Mouse (Mus musculus): ENCODE measurements around the gene Slc9a3. TPM values are rescaled to one million over a fixed set of nuclear protein-coding genes. Genes with fewer than 3 reads are reported as not detected.

Gene Slc9a3
- polyA plus RNA-seq, 1 experiment from 2014 or later, result 10.3 TPM

DNA sequence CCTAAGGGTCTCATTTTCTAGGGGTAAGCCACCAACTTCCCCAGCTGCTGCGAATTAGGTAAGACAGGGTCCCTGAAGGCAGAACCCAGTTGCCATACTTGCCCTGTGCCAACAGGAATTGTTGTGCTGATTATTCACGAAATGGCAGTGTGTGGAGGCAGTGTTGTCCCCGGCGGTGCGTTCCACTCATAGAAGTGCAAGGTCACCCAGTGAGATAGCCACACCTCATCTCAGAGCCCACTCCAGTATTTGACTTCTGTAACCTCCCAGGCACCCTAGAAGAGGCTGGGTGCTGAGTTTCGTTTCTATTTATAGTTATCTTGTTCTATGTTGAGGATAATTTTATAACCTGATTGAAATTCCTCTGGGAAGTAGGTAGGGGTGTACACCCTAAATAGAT lies 22.3 kb upstream of the Slc9a3 start:
- Histone ChIP-seq H3K36me3 (ENCODE audit: insufficient read depth, low read length) (no peaks in the 10 kb centered on the region), H3K27me3 (ENCODE audit: insufficient read depth, low read length) (no peaks in the 10 kb centered on the region), H3K9ac (ENCODE audit: low read depth, low read length) (no peak overlapping the region), H3K27ac (no peak overlapping the region), H3K9me3 (replicated peaks; ENCODE audit: low read length) (no peaks in the 10 kb centered on the region), H3K4me1 (replicated peaks; ENCODE audit: insufficient read depth, low read length) (no peaks in the 10 kb centered on the region), H3K4me3 (replicated peaks; ENCODE audit: low read depth, low read length) (no peak overlapping the region), H3K4me2 (ENCODE audit: low read length) (no peak overlapping the region)
- TF ChIP-seq CTCF (IDR thresholded peaks at IDR 0.05; ENCODE audit: low read depth), result no peak
- DNase-seq (ENCODE audit: low spot score) (no peak), ATAC-seq (replicated peaks; ENCODE audit: low FRiP score, low read depth) (no peak)
- 80% methylated on average over 6 of the region's 6 CpGs for WGBS

- Histone ChIP-seq H3K27ac (no peak overlapping the region), H3K27me3 (ENCODE audit: insufficient read depth, low read length) (no peaks in the 10 kb centered on the region), H3K4me2 (ENCODE audit: low read length) (no peak overlapping the region), H3K4me3 (replicated peaks; ENCODE audit: low read depth, low read length) (no peak overlapping the region), H3K4me1 (replicated peaks; ENCODE audit: insufficient read depth, low read length) (no peaks in the 10 kb centered on the region), H3K36me3 (ENCODE audit: insufficient read depth, low read length) (no peaks in the 10 kb centered on the region), H3K9me3 (replicated peaks; ENCODE audit: low read length) (no peaks in the 10 kb centered on the region), H3K9ac (ENCODE audit: low read depth, low read length) (no peak overlapping the region)
- no peak for ATAC-seq (replicated peaks; ENCODE audit: low FRiP score, low read depth)
- 74% methylated on average over 8 of the region's 8 CpGs for whole genome bisulfite sequencing
- no peak for DNase-seq (ENCODE audit: low spot score)
- no peak for TF ChIP-seq CTCF (IDR thresholded peaks at IDR 0.05; ENCODE audit: low read depth)
These were observed 19.0 kb upstream of the Slc9a3 start for GRCm38 (mm10) chr13:74102108-74102830.

DNA sequence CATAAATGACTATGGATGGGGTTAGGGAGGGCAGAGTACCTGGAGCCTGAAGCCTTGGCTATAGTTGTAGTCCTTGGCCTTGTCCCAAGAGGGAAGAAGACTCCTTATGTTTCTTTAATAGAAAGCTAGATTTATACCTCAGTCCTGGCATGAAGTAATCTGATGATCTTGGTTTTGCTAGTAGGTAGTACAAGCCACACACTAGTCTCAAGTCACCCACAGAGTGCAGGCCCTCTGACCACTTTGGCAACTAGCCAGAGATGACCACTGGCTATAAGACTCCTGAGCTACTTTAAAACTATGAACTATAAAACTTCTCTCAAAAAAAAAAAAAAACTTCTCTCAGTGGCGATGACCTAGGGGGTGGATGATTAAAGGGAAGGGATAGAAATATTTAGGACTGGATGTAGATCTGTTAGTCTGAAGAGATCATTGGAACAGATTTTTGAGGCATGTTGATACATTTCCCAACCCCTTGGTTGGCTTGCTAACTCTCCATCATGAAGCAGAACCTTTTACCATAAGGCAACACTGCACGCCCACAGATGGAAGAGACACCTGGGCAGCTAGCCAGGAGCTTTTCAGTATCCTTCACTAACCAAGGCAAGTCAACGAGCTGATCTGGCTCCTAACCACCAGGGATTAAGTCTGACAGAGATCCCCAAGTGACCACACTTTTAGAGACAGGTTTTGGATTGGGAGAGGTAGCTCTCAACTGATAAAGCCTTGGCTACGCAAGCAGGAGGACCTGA lies 18.2 kb upstream of the Slc9a3 start:
- Histone ChIP-seq H3K4me1 (replicated peaks; ENCODE audit: insufficient read depth, low read length) (no peaks in the 10 kb centered on the region), H3K9me3 (replicated peaks; ENCODE audit: low read length) (no peaks in the 10 kb centered on the region), H3K27ac (no peak overlapping the region), H3K9ac (ENCODE audit: low read depth, low read length) (no peak overlapping the region), H3K27me3 (ENCODE audit: insufficient read depth, low read length) (no peaks in the 10 kb centered on the region), H3K36me3 (ENCODE audit: insufficient read depth, low read length) (no peaks in the 10 kb centered on the region), H3K4me2 (ENCODE audit: low read length) (no peak overlapping the region), H3K4me3 (replicated peaks; ENCODE audit: low read depth, low read length) (no peak overlapping the region)
- WGBS, result 79% methylated on average over 4 of the region's 4 CpGs
- DNase-seq (ENCODE audit: low spot score), result no peak
- no peak for TF ChIP-seq CTCF (IDR thresholded peaks at IDR 0.05; ENCODE audit: low read depth)
- ATAC-seq (replicated peaks; ENCODE audit: low FRiP score, low read depth), result no peak

DNA sequence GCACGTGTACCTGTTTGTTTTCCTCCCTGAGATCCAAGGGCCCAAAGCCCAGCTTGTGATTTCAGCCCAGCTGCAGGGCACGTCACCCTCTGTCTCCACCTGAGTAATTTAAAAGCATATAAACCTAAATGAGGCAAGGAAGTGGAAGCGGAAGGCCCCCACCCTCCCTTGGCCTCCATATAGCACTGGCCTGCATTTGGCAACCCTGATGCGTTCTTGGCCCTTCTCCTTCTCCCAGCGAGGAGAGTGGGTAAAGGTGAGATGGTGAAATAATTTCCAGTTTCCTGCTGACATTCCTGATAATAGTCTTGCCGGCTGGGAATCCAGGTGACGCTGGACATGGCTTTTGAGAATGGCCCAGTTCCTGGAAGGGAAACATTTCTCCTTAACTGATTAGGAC lies 16.8 kb upstream of the Slc9a3 start:
- WGBS, result 65% methylated on average over 7 of the region's 7 CpGs
- Histone ChIP-seq H3K27me3 (ENCODE audit: insufficient read depth, low read length) (no peaks in the 10 kb centered on the region), H3K36me3 (ENCODE audit: insufficient read depth, low read length) (no peaks in the 10 kb centered on the region), H3K4me2 (ENCODE audit: low read length) (no peak overlapping the region), H3K9ac (ENCODE audit: low read depth, low read length) (no peak overlapping the region), H3K9me3 (replicated peaks; ENCODE audit: low read length) (no peaks in the 10 kb centered on the region), H3K4me3 (replicated peaks; ENCODE audit: low read depth, low read length) (no peak overlapping the region), H3K4me1 (replicated peaks; ENCODE audit: insufficient read depth, low read length) (no peaks in the 10 kb centered on the region), H3K27ac (no peak overlapping the region)
- ATAC-seq (replicated peaks; ENCODE audit: low FRiP score, low read depth) (no peak), DNase-seq (ENCODE audit: low spot score) (no peak)
- no peak for TF ChIP-seq CTCF (IDR thresholded peaks at IDR 0.05; ENCODE audit: low read depth)

DNA sequence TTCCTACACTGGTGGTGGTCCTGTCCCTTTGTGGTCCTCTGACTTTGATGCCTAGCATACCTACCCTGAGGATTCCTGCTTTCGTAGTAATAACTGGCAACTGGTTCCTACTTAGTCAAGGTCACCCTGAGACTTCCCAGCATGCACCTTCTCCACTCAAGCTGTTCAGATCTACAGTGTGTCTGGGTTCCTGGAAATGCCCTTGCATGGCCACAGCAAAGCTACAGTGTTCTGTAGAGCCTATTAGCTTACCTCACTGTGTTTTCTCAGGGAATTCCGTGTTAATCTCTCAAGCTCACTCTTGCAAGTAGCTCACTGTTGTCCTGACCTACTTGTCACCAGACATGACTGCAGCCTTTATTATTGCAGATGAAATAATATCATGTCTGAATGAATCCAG lies 13.8 kb upstream of the Slc9a3 start:
- WGBS, result 85% methylated on average over 2 of the region's 2 CpGs

DNA sequence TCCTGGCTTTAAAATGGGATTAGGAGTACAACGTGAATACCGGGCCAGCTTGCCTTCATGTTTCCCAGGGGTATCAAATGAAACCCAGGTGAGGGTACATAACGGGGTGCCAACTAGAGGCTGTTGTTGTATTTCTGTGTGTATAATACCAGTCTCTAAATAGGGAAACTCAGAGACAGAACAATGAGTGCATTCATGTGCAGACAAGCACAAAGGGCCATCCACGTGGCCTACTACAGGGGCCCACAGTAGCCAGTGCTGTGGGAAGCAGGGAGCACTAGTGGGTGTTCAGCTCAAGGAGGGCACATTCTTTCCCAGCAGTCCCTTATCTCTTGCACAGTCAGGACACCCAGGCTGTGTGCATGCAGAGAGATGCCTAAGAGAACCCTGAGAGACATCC lies 8.7 kb upstream of the Slc9a3 start:
- DNase-seq (ENCODE audit: low spot score), result no peak
- no peak for ATAC-seq (replicated peaks; ENCODE audit: low FRiP score, low read depth)
- TF ChIP-seq CTCF (IDR thresholded peaks at IDR 0.05; ENCODE audit: low read depth), result no peak
- Histone ChIP-seq H3K27me3 (ENCODE audit: insufficient read depth, low read length) (no peaks in the 10 kb centered on the region), H3K9ac (ENCODE audit: low read depth, low read length) (no peak overlapping the region), H3K27ac (no peak overlapping the region), H3K4me1 (replicated peaks; ENCODE audit: insufficient read depth, low read length) (no peaks in the 10 kb centered on the region), H3K4me2 (ENCODE audit: low read length) (no peak overlapping the region), H3K9me3 (replicated peaks; ENCODE audit: low read length) (no peaks in the 10 kb centered on the region), H3K36me3 (ENCODE audit: insufficient read depth, low read length) (no peaks in the 10 kb centered on the region), H3K4me3 (replicated peaks; ENCODE audit: low read depth, low read length) (no peak overlapping the region)
- 86% methylated on average over 4 of the region's 4 CpGs for WGBS

More for the DNA sequence above, 13.8 kb upstream of the Slc9a3 start:
- no peak overlapping the region for H3K27ac ChIP-seq
- H3K27me3 ChIP-seq (ENCODE audit: insufficient read depth, low read length), result no peaks in the 10 kb centered on the region
- TF ChIP-seq CTCF (IDR thresholded peaks at IDR 0.05; ENCODE audit: low read depth), result no peak
- no peak overlapping the region for H3K4me2 ChIP-seq (ENCODE audit: low read length)
- no peak overlapping the region for H3K4me3 ChIP-seq (replicated peaks; ENCODE audit: low read depth, low read length)
- no peak overlapping the region for H3K9ac ChIP-seq (ENCODE audit: low read depth, low read length)
- H3K36me3 ChIP-seq (ENCODE audit: insufficient read depth, low read length), result no peaks in the 10 kb centered on the region
- DNase-seq (ENCODE audit: low spot score) (no peak), ATAC-seq (replicated peaks; ENCODE audit: low FRiP score, low read depth) (no peak)
- no peaks in the 10 kb centered on the region for H3K4me1 ChIP-seq (replicated peaks; ENCODE audit: insufficient read depth, low read length)
- no peaks in the 10 kb centered on the region for H3K9me3 ChIP-seq (replicated peaks; ENCODE audit: low read length)

All from kidney, postnatal 0 days (tissue).